Mouse (Mus musculus) spleen, postnatal 4 days (tissue): Measurements from ENCODE around the gene Chchd10.
"Not testable (repeated sequence)": the region's sequence is repeated elsewhere in the genome, so short reads cannot be mapped to it uniquely, and the experiment has no call there.

Source experiments
- DNase-seq, 2 experiments: peaks; one replicate each; pipeline ENCODE4 v3.0.0; 2022; ENCODE audit warnings: low spot score in 2 of 2

The Chchd10 gene

DNA sequence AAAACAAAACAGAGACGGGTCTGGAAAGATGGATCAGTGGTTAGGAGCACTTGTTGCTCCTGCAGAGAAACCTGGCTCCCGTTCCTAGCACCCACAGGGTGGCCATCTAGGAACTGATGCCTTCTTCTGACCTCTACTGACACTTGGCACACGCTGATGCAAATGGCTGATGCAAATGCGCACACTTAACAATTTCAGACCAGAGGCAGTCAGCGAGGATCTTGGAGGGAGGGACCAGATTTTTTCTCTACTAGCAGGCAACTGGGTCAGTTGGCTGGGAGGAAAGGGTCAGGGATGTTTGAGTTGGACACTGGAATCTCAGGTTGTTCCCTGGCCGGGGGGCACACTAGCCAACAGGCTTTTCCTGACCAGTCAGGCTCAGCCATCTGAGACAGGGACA is at the start of gene Chchd10:
Chchd10 (plus strand) TSS at position 240 of the 400 bp plus-strand sequence.
- DNase-seq = no peak

DNA sequence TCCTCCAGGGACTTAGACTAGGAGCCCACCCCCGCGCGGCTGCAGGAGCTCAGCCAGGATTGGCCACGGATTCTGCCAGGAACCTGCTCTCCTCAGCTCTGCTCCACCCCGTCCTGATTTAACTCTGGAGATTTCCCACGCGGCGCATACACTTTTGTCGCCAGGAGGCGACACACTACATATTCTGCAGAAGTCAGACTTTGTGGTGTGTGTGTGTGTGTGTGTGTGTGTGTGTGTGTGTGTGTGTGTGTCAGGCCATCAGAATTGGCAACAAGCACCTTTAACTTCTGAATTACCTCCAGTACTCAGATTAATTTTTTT is 49.7 kb upstream of the Chchd10 start:
- peak; percentile 62 to 75 for DNase-seq

- DNase-seq = no peak
Measured at GRCm38 (mm10) chr10:75884742-75885141, 48.2 kb upstream of the Chchd10 start.

- not testable (repeated sequence) for DNase-seq
Measured at GRCm38 (mm10) chr10:75887504-75887903, 45.4 kb upstream of the Chchd10 start.

- DNase-seq = no peak
Measured at GRCm38 (mm10) chr10:75889406-75890153, 43.4 kb upstream of the Chchd10 start.

DNA sequence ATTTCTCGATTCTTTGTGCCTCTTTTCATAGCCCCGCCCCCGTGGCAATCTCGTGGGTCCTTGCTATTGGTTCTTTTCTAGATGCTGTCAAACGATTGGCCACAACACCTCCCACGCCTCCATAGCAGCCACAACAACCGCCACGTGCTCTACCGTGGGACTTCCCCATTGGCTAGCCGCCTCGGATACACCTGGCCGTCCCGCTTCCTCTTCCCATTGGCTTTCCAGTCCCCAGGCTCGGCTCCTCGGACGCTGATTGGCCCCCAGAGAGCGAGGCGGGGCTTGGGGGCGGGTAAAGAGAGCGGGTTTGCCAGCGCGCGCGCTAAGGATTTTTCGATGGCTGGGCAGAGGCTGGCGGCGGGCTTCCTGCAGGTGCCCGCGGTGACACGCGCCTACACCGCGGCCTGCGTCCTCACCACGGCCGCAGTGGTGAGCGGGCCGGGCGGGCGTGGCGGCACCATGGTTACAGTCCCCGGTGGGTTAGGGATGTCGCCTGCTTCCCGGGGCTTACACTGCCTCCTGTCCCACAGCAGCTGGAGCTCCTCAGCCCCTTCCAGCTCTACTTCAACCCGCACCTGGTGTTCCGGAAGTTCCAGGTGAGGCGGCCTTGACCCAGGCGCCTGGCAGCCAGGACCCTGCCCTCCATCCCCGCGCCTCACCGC is 39.7 kb upstream of the Chchd10 start, which contains the start of gene Derl3:
Derl3 (plus strand) TSS at position 325 of the 662 bp plus-strand sequence.
- peak; percentile 93 to 95 for DNase-seq

GRCm38 (mm10) chr10:75894601-75895000 is 38.3 kb upstream of the Chchd10 start:
- no peak for DNase-seq

- DNase-seq = no peak
Measured at GRCm38 (mm10) chr10:75895730-75896129, 37.2 kb upstream of the Chchd10 start.

- no peak for DNase-seq
Measured at GRCm38 (mm10) chr10:75896208-75896607, 36.7 kb upstream of the Chchd10 start.

- DNase-seq = peak; percentile 43 to 77
Measured at GRCm38 (mm10) chr10:75897373-75897772, 35.6 kb upstream of the Chchd10 start.

DNA sequence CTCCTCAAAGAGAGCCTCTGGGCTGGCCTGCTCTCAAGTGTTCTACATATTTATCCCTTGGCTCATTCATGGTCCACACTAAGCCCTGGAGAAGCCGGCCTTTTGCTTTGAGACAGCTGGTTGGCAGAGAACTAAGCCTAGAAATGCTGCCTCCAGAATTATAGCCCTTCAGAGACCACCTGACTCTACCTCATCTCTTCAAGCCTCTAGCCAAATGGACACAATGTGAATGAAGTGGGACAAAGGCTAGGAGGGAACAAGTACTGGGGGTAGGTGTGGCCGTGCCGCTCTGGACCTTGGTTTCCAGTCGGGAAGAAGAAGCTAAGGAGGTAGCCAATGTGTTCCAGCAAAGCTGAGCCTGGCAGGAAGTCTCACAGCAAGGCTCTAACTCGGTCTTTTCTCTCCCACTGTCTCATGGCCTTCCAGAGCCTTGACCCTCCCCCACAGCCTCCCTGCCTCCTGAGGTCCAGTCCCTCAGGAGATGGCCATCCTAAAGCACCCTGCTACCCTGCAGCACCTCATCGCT is 34.8 kb upstream of the Chchd10 start:
- DNase-seq = no peak

DNA sequence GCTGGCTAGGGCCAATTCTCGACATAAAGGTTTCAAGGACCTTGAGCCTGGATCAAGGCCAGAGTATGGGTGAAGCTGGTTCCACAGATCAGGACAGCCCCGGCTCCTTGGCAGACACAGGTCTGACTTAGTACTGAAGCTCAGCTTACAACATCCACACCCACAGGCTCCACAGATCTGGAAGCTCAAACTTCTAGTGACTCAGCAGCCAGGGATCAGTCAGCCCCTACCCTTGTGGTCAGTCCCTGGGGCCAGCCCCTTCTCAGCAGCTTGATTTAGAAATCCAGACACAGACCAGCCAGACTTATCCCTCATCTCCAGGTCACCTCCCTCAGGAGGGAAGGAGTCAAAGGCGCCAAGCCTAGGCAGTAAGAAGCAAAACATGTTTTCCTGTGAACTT is 34.1 kb upstream of the Chchd10 start:
- no peak for DNase-seq

DNA sequence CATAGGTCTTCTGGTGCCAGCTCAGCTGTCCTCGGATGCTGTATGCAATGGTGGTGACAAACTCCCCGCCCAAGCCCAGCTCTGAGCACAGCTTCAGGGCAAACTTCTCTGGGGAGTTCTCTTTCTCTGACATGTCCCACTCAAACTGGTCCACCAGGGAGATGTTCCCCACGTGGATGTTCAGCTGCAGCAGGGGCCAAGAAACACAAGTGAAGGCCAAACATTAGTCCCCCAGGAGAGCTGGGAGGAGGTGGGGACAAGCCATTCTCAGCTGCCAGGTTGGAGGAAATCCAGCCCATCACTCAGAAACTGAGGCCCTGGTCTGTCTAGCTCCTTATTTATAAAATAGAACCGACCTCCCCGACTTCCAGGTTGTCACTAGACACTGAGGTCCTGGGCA is 28.5 kb upstream of the Chchd10 start:
- no peak for DNase-seq

GRCm38 (mm10) chr10:75906882-75907281 is 26.0 kb upstream of the Chchd10 start:
- no peak for DNase-seq

DNA sequence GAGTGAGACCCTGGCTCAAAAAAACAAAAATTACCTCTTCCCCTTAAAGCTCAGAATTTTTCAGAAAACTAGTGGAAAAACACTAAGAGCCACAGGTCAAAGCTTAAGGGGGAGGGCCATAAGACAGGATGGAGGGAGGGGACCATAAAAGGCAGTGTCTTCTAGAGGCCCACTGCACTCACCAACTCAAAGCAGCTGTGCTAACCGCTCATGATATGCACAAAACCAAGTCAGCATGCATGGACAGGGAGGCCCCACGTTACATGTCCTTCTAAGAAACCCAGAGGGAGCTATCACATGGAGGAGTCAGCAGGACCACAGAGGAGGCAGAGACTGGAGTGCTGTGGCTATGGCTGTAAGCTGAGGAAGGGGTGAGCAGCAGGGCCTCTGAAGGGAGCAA is 22.2 kb upstream of the Chchd10 start:
- no peak for DNase-seq

- no peak for DNase-seq
Measured at GRCm38 (mm10) chr10:75913013-75913589, 19.8 kb upstream of the Chchd10 start.

- no peak for DNase-seq
Measured at GRCm38 (mm10) chr10:75915557-75915956, 17.4 kb upstream of the Chchd10 start.

DNA sequence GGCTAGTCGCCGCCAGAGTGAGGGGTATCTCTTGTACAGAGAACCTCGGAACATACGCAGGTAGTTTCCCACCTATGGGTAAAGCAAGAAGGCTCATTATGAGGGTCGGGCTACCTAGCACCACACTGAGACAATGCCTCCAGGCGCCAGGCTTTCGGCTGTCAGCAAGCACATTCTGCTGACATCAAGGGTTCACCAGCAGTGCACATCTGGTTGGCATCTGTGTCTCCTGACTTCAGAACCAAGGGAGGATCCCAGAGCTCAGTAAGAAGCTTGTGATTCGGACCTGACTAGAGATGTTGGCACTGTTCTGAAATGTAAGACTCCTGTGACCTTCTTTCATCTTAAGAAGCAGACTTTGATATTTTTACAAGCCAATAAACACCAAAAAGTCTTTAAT is 16.1 kb upstream of the Chchd10 start:
- no peak for DNase-seq

- no peak for DNase-seq
Measured at GRCm38 (mm10) chr10:75919026-75919425, 13.9 kb upstream of the Chchd10 start.

- peak; percentile 93 to 98 for DNase-seq
Measured at GRCm38 (mm10) chr10:75921026-75921725, 11.8 kb upstream of the Chchd10 start, which contains the start of gene Smarcb1. Smarcb1 (minus strand) TSS chr10:75921617.

DNA sequence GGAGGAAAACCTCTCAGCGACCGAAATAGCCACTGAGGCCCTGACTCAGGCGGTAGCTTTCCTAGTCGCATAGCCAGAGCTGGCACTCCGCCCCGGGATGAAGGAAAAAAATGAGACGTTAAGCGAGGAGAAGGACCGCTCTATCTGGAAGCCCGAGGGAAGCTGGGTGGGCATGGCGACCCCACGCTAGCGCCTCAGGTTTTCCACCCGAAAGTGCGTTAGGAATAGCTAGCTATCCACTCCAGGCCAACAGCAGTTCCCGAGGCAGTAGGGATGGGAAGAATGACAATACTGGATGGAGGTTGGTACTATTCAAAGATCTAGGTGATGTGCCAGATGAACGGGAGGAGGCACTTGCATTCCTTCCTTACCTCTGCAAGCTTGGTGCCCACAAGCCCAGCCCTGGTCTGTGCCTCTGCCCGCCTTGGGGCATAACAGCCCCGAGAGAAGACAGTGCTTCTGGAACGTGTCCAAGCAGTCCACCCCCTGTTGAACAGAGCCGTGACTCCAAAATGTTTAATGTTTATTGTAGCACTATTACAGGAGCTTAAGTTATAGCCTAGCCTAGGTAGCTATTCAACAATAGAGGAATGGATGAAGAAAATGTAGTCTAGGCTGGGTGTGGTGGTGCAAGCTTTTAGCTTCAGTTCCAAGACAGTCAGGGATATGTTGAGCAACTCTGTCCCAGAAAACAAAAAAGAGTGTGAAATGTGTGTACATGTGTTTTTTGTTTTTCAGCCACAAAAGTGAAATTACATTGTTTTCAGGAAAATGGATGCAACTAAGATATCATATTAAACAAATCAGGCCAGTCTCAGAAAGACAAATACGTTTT is 11.0 kb upstream of the Chchd10 start:
- peak in 1 of 2 experiments; percentile 24 for DNase-seq
